Mouse (Mus musculus): ENCODE results near the gene Syncrip. TPM values are rescaled to one million over a fixed set of nuclear protein-coding genes. Genes with fewer than 3 reads are reported as not detected.

The Syncrip gene
- polyA plus RNA-seq, 1 experiment: 7.2 TPM

GRCm38 (mm10) chr9:88519390-88520121 lies 37.2 kb upstream of the Syncrip start:
- TF ChIP-seq POLR2A (IDR thresholded peaks at IDR 0.05; ENCODE audit: low read depth, low read length): no peak
- TF ChIP-seq CTCF (conservative IDR thresholded peaks at IDR 0.05; ENCODE audit: insufficient read depth, insufficient read length, low read depth, low read length): no peak
- no peak overlapping the region for H3K27ac ChIP-seq (ENCODE audit: insufficient read depth, low read depth, low read length)

DNA sequence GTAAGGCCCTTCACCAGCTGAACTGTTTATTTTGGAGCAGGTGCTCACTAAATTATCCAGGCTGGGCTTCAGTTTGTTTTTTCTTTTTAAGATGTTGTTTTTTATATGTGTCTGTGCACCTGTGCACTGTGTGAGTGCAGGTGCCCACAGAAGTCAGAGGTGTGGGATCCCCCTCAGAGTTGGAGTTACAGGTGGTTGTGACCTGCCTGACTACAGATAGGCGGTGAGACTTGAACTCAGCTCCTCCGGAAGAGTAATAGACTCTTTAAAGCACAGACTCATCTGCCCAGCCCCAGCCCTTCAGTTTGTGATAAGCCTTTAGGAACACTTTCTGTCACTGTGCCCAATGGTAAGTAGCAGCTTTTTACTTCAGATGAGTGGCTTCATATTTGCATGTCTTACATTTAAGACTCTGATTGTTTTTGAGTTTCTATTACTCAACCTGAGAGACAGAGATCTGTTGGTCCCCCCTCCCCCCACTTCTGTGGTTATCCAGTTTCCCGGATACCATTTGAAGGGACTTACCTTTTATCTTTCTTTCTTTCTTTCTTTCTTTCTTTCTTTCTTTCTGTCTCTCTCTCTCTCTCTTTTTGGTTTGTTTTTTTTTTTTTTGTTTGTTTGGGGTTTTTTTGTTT lies 34.1 kb upstream of the Syncrip start:
- no peaks in the 10 kb centered on the region for H3K27me3 ChIP-seq (replicated peaks; ENCODE audit: control insufficient read depth, insufficient read depth, low read length)
- DNase-seq: no peak
- no peak overlapping the region for H3K4me3 ChIP-seq (ENCODE audit: insufficient read depth, low read depth, low read length)
- TF ChIP-seq POLR2A (IDR thresholded peaks at IDR 0.05; ENCODE audit: low read depth, low read length) (no peak), CTCF (conservative IDR thresholded peaks at IDR 0.05; ENCODE audit: insufficient read depth, insufficient read length, low read depth, low read length) (no peak)
- H3K27ac ChIP-seq (ENCODE audit: insufficient read depth, low read depth, low read length): no peak overlapping the region
- H3K36me3 ChIP-seq (ENCODE audit: control insufficient read depth, insufficient read depth, low read length): peaks cover 2% of the 10 kb centered on the region; the same call in 1 of the 2 replicates
- WGBS: 89% methylated on average over 3 of the region's 3 CpGs
- H3K4me1 ChIP-seq (ENCODE audit: control insufficient read depth, insufficient read depth, low read length): no peaks in the 10 kb centered on the region

More at GRCm38 (mm10) chr9:88519390-88520121, 37.2 kb upstream of the Syncrip start:
- DNase-seq: no peak
- Histone ChIP-seq H3K4me3 (ENCODE audit: insufficient read depth, low read depth, low read length) (no peak overlapping the region), H3K36me3 (ENCODE audit: control insufficient read depth, insufficient read depth, low read length) (peaks cover 2% of the 10 kb centered on the region; the same call in 1 of the 2 replicates), H3K27me3 (replicated peaks; ENCODE audit: control insufficient read depth, insufficient read depth, low read length) (no peaks in the 10 kb centered on the region), H3K4me1 (ENCODE audit: control insufficient read depth, insufficient read depth, low read length) (0 out of 2 replicates have a peak, but pooled peaks cover 4% of the 10 kb centered on the region)

DNA sequence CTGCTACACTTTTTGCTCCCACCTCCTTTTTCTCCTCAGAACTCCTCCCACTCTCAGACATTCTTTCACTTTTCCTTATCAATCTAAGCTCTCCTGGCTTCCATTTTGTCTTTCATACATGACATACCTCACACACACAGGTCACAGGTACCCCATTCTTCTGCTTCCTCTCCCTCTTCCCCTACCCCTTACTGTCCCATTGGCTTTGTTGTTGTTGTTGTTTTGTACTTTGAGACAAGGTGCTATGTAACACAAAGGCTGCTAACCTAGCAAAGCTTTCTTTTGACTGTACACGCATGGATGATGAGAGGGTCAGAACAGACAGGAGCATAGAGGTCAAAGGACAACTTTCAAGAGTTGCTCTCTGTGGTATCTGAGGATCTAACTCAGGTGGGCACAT lies 33.2 kb upstream of the Syncrip start:
- DNase-seq: no peak
- no peak overlapping the region for H3K4me3 ChIP-seq (ENCODE audit: insufficient read depth, low read depth, low read length)
- peaks cover 2% of the 10 kb centered on the region; the same call in 1 of the 2 replicates for H3K36me3 ChIP-seq (ENCODE audit: control insufficient read depth, insufficient read depth, low read length)
- WGBS: 67% methylated on average over 1 of the region's 1 CpGs
- H3K27ac ChIP-seq (ENCODE audit: insufficient read depth, low read depth, low read length): no peak overlapping the region
- TF ChIP-seq CTCF (conservative IDR thresholded peaks at IDR 0.05; ENCODE audit: insufficient read depth, insufficient read length, low read depth, low read length): no peak
- no peak for TF ChIP-seq POLR2A (IDR thresholded peaks at IDR 0.05; ENCODE audit: low read depth, low read length)
- no peaks in the 10 kb centered on the region for H3K27me3 ChIP-seq (replicated peaks; ENCODE audit: control insufficient read depth, insufficient read depth, low read length)
- H3K4me1 ChIP-seq (ENCODE audit: control insufficient read depth, insufficient read depth, low read length): no peaks in the 10 kb centered on the region

GRCm38 (mm10) chr9:88501846-88502245 lies 19.5 kb upstream of the Syncrip start:
- DNase-seq: no peak
- H3K4me1 ChIP-seq (ENCODE audit: control insufficient read depth, insufficient read depth, low read length): no peaks in the 10 kb centered on the region
- TF ChIP-seq CTCF (conservative IDR thresholded peaks at IDR 0.05; ENCODE audit: insufficient read depth, insufficient read length, low read depth, low read length) (no peak), POLR2A (IDR thresholded peaks at IDR 0.05; ENCODE audit: low read depth, low read length) (no peak)
- H3K4me3 ChIP-seq (ENCODE audit: insufficient read depth, low read depth, low read length): no peak overlapping the region
- WGBS: 90% methylated on average over 6 of the region's 6 CpGs
- no peak overlapping the region for H3K27ac ChIP-seq (ENCODE audit: insufficient read depth, low read depth, low read length)
- H3K27me3 ChIP-seq (replicated peaks; ENCODE audit: control insufficient read depth, insufficient read depth, low read length): no peaks in the 10 kb centered on the region; the same call in 1 of the 2 replicates
- H3K36me3 ChIP-seq (ENCODE audit: control insufficient read depth, insufficient read depth, low read length): no peaks in the 10 kb centered on the region

- no peak for DNase-seq
- Histone ChIP-seq H3K36me3 (ENCODE audit: control insufficient read depth, insufficient read depth, low read length) (no peaks in the 10 kb centered on the region), H3K27ac (ENCODE audit: insufficient read depth, low read depth, low read length) (no peak overlapping the region), H3K4me1 (ENCODE audit: control insufficient read depth, insufficient read depth, low read length) (no peaks in the 10 kb centered on the region), H3K27me3 (replicated peaks; ENCODE audit: control insufficient read depth, insufficient read depth, low read length) (no peaks in the 10 kb centered on the region; the same call in 1 of the 2 replicates), H3K4me3 (ENCODE audit: insufficient read depth, low read depth, low read length) (no peak overlapping the region)
- WGBS: 79% methylated on average over 2 of the region's 2 CpGs
- no peak for TF ChIP-seq CTCF (conservative IDR thresholded peaks at IDR 0.05; ENCODE audit: insufficient read depth, insufficient read length, low read depth, low read length)
- no peak for TF ChIP-seq POLR2A (IDR thresholded peaks at IDR 0.05; ENCODE audit: low read depth, low read length)
These were observed 17.7 kb upstream of the Syncrip start for GRCm38 (mm10) chr9:88500112-88500511.

DNA sequence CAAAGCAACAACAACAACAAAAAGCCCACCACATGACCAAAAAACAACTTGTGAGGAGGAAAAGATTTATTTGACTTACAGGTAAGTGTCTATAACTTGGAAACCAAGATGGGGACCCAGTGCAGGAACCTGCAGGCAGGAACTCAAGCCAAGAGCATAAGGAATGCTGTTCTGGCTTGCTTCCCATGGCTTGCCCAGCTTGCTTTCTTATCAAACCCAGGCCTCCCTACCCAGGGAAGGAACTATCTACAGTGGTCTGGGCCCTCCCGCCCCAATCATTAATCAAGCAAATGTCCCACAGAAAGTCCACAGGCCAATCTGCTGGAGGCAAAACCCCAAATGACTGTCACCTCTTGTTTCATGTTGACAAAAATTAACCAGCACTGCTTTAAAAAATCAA lies 10.1 kb upstream of the Syncrip start:
- Histone ChIP-seq H3K36me3 (ENCODE audit: control insufficient read depth, insufficient read depth, low read length) (no peaks in the 10 kb centered on the region), H3K4me1 (ENCODE audit: control insufficient read depth, insufficient read depth, low read length) (no peaks in the 10 kb centered on the region), H3K27me3 (replicated peaks; ENCODE audit: control insufficient read depth, insufficient read depth, low read length) (no peaks in the 10 kb centered on the region), H3K4me3 (ENCODE audit: insufficient read depth, low read depth, low read length) (no peak overlapping the region), H3K27ac (ENCODE audit: insufficient read depth, low read depth, low read length) (no peak overlapping the region)
- TF ChIP-seq CTCF (conservative IDR thresholded peaks at IDR 0.05; ENCODE audit: insufficient read depth, insufficient read length, low read depth, low read length) (no peak), POLR2A (IDR thresholded peaks at IDR 0.05; ENCODE audit: low read depth, low read length) (no peak)
- WGBS: 88% methylated on average over 1 of the region's 1 CpGs
- DNase-seq: no peak

GRCm38 (mm10) chr9:88484531-88484930 lies 2.2 kb upstream of the Syncrip start:
- WGBS: 58% methylated on average over 6 of the region's 6 CpGs
- TF ChIP-seq CTCF (conservative IDR thresholded peaks at IDR 0.05; ENCODE audit: insufficient read depth, insufficient read length, low read depth, low read length) (no peak), POLR2A (IDR thresholded peaks at IDR 0.05; ENCODE audit: low read depth, low read length) (no peak)
- no peak overlapping the region for H3K27ac ChIP-seq (ENCODE audit: insufficient read depth, low read depth, low read length)
- no peaks in the 10 kb centered on the region for H3K36me3 ChIP-seq (ENCODE audit: control insufficient read depth, insufficient read depth, low read length)
- H3K27me3 ChIP-seq (replicated peaks; ENCODE audit: control insufficient read depth, insufficient read depth, low read length): no peaks in the 10 kb centered on the region
- H3K4me3 ChIP-seq (ENCODE audit: insufficient read depth, low read depth, low read length): no peak overlapping the region
- no peak for DNase-seq
- H3K4me1 ChIP-seq (ENCODE audit: control insufficient read depth, insufficient read depth, low read length): no peaks in the 10 kb centered on the region; the same call in 1 of the 2 replicates
